Mouse (Mus musculus) left cerebral cortex, adult 2 months (tissue): ENCODE data around the gene Golga1. TPM values are rescaled to one million over a fixed set of nuclear protein-coding genes. Genes with fewer than 3 reads are reported as not detected.
A peak's percentile ranks its signal among the peaks of the same experiment; 100 is the strongest.

ENCODE experiments used
- DNase-seq, 2 experiments: peaks; one replicate each; pipeline ENCODE4 v3.0.0; 2021 to 2022; ENCODE audit warnings: low spot score in 2 of 2, mixed read lengths in 1 of 2; ENCODE audit errors: extremely low spot score in 1 of 2
- H3K27ac ChIP-seq: fragments of 200-600 bp; 2 replicates; pipeline ENCODE4 v1.8.1; 2022
- H3K4me3 ChIP-seq: fragments of 200-600 bp; 2 replicates; pipeline ENCODE4 v1.8.1; 2022
- CTCF ChIP-seq: fragments of 200-600 bp; IDR thresholded peaks from 2 replicates; pipeline ENCODE4 v1.8.1; 2022; ENCODE audit warnings: antibody characterized with exemption, mild to moderate bottlenecking, moderate library complexity
- intact Hi-C: fragments of 180-260 bp; cut with DNase I; formaldehyde crosslinking; loops from one replicate; pipeline ENCODE4 v1.15.1; 2025
- total RNA-seq, 2 experiments: library from RNA; stranded (reverse); gene quantifications; 2 replicates each; pipeline ENCODE4 v1.2.3; 2021

Gene Golga1
- total RNA-seq, 2 experiments from 2014 or later = 30.3 to 31.1 TPM

DNA sequence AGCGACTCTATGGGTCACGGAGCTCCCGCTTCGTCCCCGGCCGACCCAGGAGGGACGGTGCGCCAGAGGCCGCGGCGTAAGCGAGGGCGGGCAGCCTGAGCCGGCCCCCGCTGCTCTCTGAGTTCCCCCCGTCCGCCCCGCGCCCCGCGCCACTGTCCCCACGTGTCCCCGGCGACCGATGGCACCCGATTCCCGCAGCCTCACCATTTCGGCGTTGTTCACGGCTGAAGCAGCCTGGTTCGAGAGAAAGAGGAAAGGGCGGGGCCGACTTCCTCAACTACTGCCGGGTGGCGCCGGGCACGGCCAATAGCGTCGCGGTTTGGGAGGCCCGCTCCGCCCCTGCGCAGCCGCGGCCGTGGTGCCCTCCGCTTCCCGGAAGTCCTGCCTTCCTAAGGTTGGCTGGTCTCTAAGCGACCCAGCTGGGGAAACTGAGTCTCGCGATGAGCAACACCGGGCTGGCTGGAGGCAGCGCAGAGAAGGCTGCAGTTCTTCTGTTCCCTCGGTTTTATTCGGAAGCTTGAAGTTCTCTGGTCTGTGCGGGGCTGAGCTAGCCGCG lies 60.4 kb downstream of the Golga1 start, which contains the start of gene Arpc5l:
Gene Arpc5l, plus strand, starts transcription at position 469 of the 556 bp plus-strand sequence.
- peak; percentile 91 to 93 for DNase-seq
- Histone ChIP-seq H3K4me3 (peak within 1 kb of the TSS; percentile 80), H3K27ac (peak within 1 kb of the TSS; percentile 74)
- TF ChIP-seq CTCF = no peak
- intact Hi-C loops = no loop called here

DNA sequence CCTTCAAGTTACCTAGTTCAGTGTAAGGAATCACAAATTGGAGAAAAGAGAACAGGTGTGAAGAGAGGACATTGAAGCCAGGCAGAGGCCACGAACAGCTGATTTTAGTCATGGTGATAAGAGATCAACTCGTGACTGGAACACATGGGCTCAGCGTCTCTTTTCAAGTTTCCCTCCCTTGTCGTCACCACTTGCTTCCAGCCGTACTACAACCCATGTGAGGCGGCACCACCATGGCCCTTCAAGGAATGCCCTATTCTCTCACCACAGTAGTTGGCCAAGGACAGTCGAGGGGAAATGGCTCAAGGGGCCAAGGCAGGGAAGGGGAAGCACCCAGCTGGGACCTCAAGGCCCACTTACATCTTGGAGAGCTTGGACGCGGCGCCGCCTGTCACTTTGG lies 61.0 kb downstream of the Golga1 start:
- no peak for TF ChIP-seq CTCF
- peak overlapping the region; percentile 80 for H3K4me3 ChIP-seq
- intact Hi-C loops = no loop called here
- peak overlapping the region; percentile 63 for H3K27ac ChIP-seq
- DNase-seq = no peak

DNA sequence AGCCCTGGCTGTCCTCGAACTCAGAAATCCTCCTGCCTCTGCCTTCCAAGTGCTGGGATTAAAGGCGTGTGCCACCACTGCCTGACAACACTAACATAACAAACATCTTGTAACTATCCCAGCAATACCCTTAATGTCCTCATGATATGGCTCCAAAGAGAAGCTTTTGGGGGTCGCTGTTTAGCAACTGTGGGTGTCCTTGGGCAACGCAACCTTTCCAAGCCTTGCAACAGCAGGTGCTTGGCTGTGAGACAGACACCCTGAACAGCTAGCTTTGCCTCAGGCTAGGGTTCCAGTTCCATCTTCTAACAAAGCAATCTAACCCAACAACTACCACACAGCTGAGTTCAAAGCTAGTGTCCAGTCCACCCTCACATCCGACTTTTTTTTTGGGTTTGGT lies 61.8 kb downstream of the Golga1 start:
- intact Hi-C loops = no loop called here
- no peak overlapping the region for H3K27ac ChIP-seq
- TF ChIP-seq CTCF = no peak
- DNase-seq = no peak
- H3K4me3 ChIP-seq = no peak overlapping the region

- H3K4me3 ChIP-seq = no peak overlapping the region
- intact Hi-C loops = no loop called here
- no peak overlapping the region for H3K27ac ChIP-seq
- TF ChIP-seq CTCF = no peak
- DNase-seq = no peak
Measured at GRCm38 (mm10) chr2:39003106-39003505, 62.2 kb downstream of the Golga1 start.

- H3K4me3 ChIP-seq = no peak overlapping the region
- H3K27ac ChIP-seq = no peak overlapping the region
- no peak for DNase-seq
- intact Hi-C loops = no loop called here
- TF ChIP-seq CTCF = no peak
Measured at GRCm38 (mm10) chr2:39001866-39002265, 63.5 kb downstream of the Golga1 start.

DNA sequence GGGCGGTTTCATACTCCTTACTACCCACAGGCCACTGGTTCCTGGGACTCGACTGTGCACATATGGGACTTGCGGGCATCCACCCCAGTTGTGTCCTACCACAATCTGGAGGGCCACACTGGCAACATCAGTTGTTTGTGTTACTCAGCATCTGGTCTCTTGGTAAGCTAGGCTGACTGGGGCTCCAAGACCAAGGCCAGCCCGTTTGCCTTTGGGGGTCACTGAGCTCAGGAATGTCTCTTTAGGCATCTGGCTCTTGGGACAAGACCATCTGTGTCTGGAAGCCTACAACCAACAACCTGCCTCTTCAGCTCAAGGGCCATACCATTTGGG lies 64.8 kb downstream of the Golga1 start:
- no peak for TF ChIP-seq CTCF
- intact Hi-C loops = no loop called here
- no peak for DNase-seq
- H3K4me3 ChIP-seq = no peak overlapping the region
- H3K27ac ChIP-seq = no peak overlapping the region

DNA sequence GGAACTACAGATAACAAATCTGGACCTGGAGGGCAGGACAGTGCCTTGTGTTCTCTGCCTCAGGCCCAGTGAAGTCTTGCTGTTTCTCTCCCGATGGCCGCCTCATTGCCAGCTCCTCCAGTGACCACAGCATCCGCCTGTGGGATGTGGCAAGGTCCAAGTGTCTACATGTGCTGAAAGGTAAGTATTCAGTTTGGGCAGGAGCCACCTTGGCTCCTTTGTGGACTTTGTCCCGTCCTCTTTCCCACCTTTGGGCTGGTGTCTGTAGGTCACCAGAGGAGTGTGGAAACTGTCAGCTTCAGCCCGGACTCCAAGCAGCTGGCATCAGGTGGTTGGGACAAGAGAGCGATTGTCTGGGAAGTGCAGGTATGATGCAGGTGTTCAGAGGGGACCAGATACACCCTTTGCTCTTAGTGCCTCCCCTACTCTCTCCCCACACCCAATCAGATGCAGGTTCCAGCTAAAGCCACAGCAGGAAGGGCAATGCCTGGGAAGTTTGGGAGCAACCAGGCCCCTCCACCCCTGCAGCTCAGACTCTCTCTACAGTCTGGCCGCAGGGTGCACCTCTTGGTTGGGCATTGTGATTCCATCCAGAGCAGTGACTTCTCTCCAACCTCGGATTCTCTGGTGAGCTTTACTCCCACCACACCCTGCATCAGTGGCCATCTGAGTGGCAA lies 65.3 kb downstream of the Golga1 start:
- H3K27ac ChIP-seq = no peak overlapping the region
- no peak for DNase-seq
- no peak for TF ChIP-seq CTCF
- intact Hi-C loops = no loop called here
- no peak overlapping the region for H3K4me3 ChIP-seq

DNA sequence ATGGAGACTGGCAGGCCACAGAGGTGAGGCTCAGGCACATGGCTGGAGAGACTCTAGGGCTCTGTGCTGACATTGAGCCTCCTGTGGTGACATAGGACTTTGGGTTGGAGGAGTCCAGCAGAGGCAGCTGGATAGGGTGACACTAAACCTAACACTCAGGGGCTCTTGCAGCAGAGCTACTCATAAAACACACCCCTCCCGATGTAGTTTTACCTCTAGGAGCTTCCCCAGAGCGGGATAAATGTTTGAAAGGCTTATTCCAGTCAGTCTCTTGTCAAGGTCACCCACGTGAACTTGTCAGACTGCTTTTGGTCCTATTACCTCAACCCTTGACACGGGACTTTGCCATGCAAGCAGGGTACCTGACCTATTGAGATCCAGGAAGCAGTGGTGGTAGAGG lies 66.0 kb downstream of the Golga1 start:
- H3K27ac ChIP-seq = no peak overlapping the region

DNA sequence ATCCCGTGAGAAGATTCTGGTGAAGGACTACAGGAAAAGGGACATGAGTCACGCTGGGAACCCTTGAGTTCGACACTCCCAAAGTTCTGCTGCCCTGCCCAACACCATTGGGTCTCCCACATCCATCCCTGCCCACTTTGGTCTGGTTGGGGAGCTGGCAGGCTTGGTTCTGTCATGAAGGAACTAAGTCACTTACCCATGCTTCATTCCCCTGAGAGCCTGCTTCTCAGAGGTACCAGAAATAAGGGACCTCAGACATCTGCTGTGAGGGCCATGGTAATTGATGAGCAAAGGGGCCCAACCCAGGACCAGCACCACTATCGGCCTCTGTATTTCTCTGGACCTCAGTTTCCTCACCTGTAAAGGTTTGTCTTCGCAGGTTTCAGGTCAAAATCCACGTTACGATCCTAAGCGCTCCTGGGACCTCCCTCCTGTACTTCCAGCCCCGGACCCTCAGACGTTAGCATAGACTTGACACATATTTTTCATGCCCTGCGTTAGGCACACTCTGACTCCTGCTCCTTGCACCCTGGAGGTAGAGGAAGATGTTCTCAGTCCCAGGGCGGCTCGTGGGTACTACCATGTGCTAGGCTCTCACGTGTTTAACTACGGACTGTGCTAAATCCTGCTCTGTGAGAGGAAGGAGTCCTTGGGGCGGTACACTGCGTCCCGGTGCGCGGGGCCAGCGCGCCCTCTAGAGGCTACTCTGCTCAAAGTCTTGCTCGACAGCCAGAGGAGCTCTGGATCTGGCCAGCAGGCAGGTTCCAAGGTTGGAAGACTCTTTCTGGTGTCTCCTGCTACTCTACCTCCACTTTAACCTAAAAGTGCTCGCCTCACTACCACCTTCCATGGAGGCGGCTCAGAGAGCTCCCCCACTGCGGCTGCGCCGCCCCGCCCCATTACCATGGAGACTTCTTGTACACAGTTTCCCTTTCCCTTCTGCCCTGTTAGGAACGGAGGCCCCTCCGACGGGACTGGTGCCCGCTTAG lies 67.7 kb downstream of the Golga1 start, which contains the start of gene Wdr38:
Gene Wdr38, plus strand, starts transcription at position 91 of the 989 bp plus-strand sequence.
- Histone ChIP-seq H3K27ac (peak within 1 kb of the TSS; percentile 45; the same call in 1 of the 2 replicates), H3K4me3 (peak within 1 kb of the TSS; percentile 44)
- peak; percentile 87 to 91 for DNase-seq
- intact Hi-C loops = loop anchor here (1.0 to 2.0 kb wide), 2 partner anchors 70 to 201 kb away; partner anchors contain the start of gene Nr6a1
- no peak; the same call in none of the 2 replicates for TF ChIP-seq CTCF

More for the DNA sequence above, 66.0 kb downstream of the Golga1 start:
- intact Hi-C loops = no loop called here
- no peak for DNase-seq
- no peak overlapping the region for H3K4me3 ChIP-seq
- TF ChIP-seq CTCF = no peak

DNA sequence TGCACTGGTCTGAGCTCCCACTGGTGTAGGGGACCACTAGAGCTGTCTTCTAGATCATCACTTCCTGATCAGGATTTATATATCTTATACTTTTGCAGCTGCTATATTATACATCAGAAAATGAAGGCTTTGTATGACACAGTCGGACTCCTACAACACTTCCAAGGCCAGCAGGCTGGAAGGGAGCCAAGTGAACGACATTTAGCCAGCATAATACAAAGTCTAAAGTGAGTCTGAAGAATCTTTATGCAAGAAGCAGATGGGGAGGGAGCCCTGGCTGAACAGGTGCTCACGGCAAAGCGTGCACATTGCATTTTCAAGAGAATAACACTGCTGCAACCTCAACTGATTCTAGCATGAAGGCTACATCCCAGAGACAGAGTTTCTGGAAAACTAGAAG lies 72.9 kb downstream of the Golga1 start:
- no peak overlapping the region for H3K4me3 ChIP-seq
- intact Hi-C loops = no loop called here
- TF ChIP-seq CTCF = no peak

GRCm38 (mm10) chr2:38992004-38992403 lies 73.3 kb downstream of the Golga1 start:
- no peak overlapping the region for H3K4me3 ChIP-seq
- no peak overlapping the region for H3K27ac ChIP-seq
- TF ChIP-seq CTCF = no peak
- no peak for DNase-seq
- intact Hi-C loops = no loop called here

More for the DNA sequence above, 72.9 kb downstream of the Golga1 start:
- DNase-seq = no peak
- H3K27ac ChIP-seq = no peak overlapping the region

DNA sequence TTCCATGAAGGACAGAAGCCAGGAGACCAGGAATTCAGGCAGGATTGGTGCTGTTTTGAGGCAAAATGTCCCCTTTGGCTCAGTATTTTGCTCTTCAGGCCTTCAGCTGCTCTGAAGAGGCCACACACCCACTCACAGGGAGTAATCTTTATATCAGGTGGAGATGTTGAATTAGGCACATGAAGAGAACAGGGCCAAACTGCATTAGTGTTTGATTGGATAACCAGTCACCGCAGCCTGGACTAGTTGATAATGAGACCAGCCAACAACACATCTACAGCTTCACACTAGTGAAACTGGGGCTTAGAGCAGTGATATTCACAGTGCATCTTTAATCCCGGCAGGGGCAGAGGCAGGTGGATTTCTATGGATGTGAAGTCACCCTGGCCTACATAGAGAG lies 76.4 kb downstream of the Golga1 start:
- Histone ChIP-seq H3K27ac (no peak overlapping the region), H3K4me3 (no peak overlapping the region)
- TF ChIP-seq CTCF = no peak
- intact Hi-C loops = no loop called here
- DNase-seq = no peak
